Mouse (Mus musculus) kidney, embryonic 14.5 days (tissue): ENCODE data around the gene Kl. TPM values are rescaled to one million over a fixed set of nuclear protein-coding genes. Genes with fewer than 3 reads are reported as not detected.

Experiments used
- ATAC-seq: fragments of 200-750 bp; cut with Nextera tagmentation; 2 replicates; pipeline ENCODE4 v1.8.0; 2017; ENCODE audit warnings: moderate number of reproducible peaks, mild to moderate bottlenecking, moderate TSS enrichment, moderate library complexity; ENCODE audit not compliant: low FRiP score, low TSS enrichment
- H3K27ac ChIP-seq: fragments of 300-500 bp; sonication (generic); 2 replicates; pipeline ENCODE4 v1.5.1; 2014; ENCODE audit warnings: low read depth, mild to moderate bottlenecking, low read length, moderate library complexity, mixed read lengths
- H3K27me3 ChIP-seq: fragments of 300-500 bp; sonication (generic); 2 replicates; pipeline ENCODE4 v1.6.1; 2014; ENCODE audit warnings: mild to moderate bottlenecking, low read length; ENCODE audit not compliant: control insufficient read depth, insufficient read depth
- H3K36me3 ChIP-seq: fragments of 300-500 bp; sonication (generic); 2 replicates; pipeline ENCODE4 v1.6.1; 2014; ENCODE audit warnings: low read length, mixed read lengths; ENCODE audit not compliant: control insufficient read depth, insufficient read depth
- H3K4me1 ChIP-seq: fragments of 300-500 bp; sonication (generic); 2 replicates; pipeline ENCODE4 v1.6.1; 2014; ENCODE audit warnings: low read length, mixed read lengths; ENCODE audit not compliant: control insufficient read depth, insufficient read depth
- H3K4me2 ChIP-seq: fragments of 300-500 bp; sonication (generic); replicated peaks from 2 replicates; pipeline ENCODE4 v1.6.1; 2014; ENCODE audit warnings: low read depth, mild to moderate bottlenecking, low read length
- H3K4me3 ChIP-seq: fragments of 300-500 bp; sonication (generic); 2 replicates; pipeline ENCODE4 v1.5.1; 2014; ENCODE audit warnings: mild to moderate bottlenecking, low read length
- H3K9ac ChIP-seq: fragments of 300-500 bp; sonication (generic); 2 replicates; pipeline ENCODE4 v1.6.1; 2014; ENCODE audit warnings: low read depth, mild to moderate bottlenecking, low read length, moderate library complexity
- H3K9me3 ChIP-seq: fragments of 300-500 bp; sonication (generic); 2 replicates; pipeline ENCODE4 v1.6.1; 2016; ENCODE audit warnings: low read length; ENCODE audit not compliant: control insufficient read depth
- WGBS: fragments of 180-500 bp; shearing (Covaris S2); extraction: QIAGEN DNeasy Blood & Tissue Kit; methylation state at CpG from one replicate; pipeline ENCODE4 v1.1.7; 2014; 5-methylcytosine and 5-hydroxymethylcytosine counted together
- polyA plus RNA-seq: library from polyadenylated mRNA; unstranded; fragments of >200 nt; fragmentation: Nextera tagmentation; extraction: Ambion mirVana; gene quantifications from 2 replicates; pipeline ENCODE4 v1.2.1, GENCODE M21; 2014

Gene Kl
- polyA plus RNA-seq, 1 experiment from 2014 or later: 2.2 TPM

GRCm38 (mm10) chr5:150977383-150977958 lies 25.1 kb downstream of the Kl start:
- Histone ChIP-seq H3K4me1 (no peaks in the 10 kb centered on the region), H3K27me3 (no peaks in the 10 kb centered on the region), H3K27ac (no peak overlapping the region), H3K36me3 (no peaks in the 10 kb centered on the region), H3K4me3 (no peak overlapping the region), H3K9me3 (no peaks in the 10 kb centered on the region; the same call in 1 of the 2 replicates), H3K9ac (no peak overlapping the region), H3K4me2 (no peak overlapping the region)
- WGBS: 65% methylated on average over 14 of the region's 14 CpGs
- ATAC-seq: no peak

DNA sequence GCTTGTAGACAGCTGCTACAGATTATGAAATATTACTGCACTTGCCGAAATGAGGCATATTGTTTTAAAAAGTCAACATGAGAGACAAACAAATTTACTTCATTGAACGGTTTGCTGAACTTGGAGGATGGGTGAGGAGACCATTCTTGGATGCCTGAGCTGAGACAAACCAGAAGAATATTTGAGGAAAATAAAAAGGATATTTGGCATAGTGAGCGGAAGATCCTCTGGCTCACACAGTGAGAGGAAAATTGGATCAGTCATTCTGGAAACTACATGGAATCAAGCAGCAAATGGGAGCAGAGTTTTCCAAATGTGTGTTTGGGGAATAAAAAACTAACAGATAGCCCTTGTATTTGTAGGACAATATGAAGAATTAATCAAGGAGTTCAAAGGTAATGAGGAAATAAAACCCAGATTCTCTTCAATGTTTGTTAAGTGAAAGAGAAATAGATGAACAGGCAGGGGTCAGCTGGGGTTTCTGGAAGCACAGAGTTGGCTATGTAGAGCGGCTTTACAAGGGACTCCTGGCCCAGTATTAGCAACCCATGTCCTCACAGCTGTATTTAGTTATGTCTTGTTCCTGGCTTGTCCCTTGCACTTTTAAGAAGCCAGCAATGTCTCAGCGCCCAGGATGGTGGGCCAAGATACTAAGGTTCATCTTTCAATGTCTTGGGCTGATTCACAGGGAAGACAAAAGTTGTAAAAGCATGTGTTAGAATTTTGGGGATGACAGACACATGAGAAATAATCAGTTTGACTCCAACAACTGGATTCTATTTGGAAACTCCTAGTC lies 27.1 kb downstream of the Kl start:
- Histone ChIP-seq H3K36me3 (no peaks in the 10 kb centered on the region), H3K4me2 (no peak overlapping the region), H3K9ac (no peak overlapping the region), H3K27ac (no peak overlapping the region), H3K4me1 (no peaks in the 10 kb centered on the region), H3K27me3 (no peaks in the 10 kb centered on the region), H3K4me3 (no peak overlapping the region), H3K9me3 (no peaks in the 10 kb centered on the region; the same call in 1 of the 2 replicates)
- WGBS: 83% methylated on average over 5 of the region's 5 CpGs
- no peak for ATAC-seq

GRCm38 (mm10) chr5:150982082-150982481 lies 29.7 kb downstream of the Kl start:
- no peaks in the 10 kb centered on the region; the same call in 1 of the 2 replicates for H3K9me3 ChIP-seq

GRCm38 (mm10) chr5:150994096-150994495 lies 41.7 kb downstream of the Kl start:
- H3K36me3 ChIP-seq: no peaks in the 10 kb centered on the region
- no peaks in the 10 kb centered on the region for H3K9me3 ChIP-seq
- H3K4me1 ChIP-seq: no peaks in the 10 kb centered on the region
- 87% methylated on average over 7 of the region's 7 CpGs for WGBS
- no peaks in the 10 kb centered on the region for H3K27me3 ChIP-seq
- H3K4me3 ChIP-seq: no peak overlapping the region
- H3K9ac ChIP-seq: no peak overlapping the region
- no peak overlapping the region for H3K27ac ChIP-seq
- no peak overlapping the region for H3K4me2 ChIP-seq
- ATAC-seq: no peak

More at GRCm38 (mm10) chr5:150982082-150982481, 29.7 kb downstream of the Kl start:
- H3K4me1 ChIP-seq: no peaks in the 10 kb centered on the region
- no peak overlapping the region for H3K9ac ChIP-seq
- no peaks in the 10 kb centered on the region for H3K27me3 ChIP-seq
- ATAC-seq: no peak
- 94% methylated on average over 2 of the region's 2 CpGs for WGBS
- H3K4me3 ChIP-seq: no peak overlapping the region
- no peak overlapping the region for H3K27ac ChIP-seq
- H3K36me3 ChIP-seq: no peaks in the 10 kb centered on the region
- no peak overlapping the region for H3K4me2 ChIP-seq

- no peaks in the 10 kb centered on the region for H3K9me3 ChIP-seq
- H3K4me3 ChIP-seq: no peak overlapping the region
- H3K4me2 ChIP-seq: no peak overlapping the region
- H3K4me1 ChIP-seq: no peaks in the 10 kb centered on the region
- no peak overlapping the region for H3K27ac ChIP-seq
- no peak overlapping the region for H3K9ac ChIP-seq
- WGBS: 51% methylated on average over 2 of the region's 2 CpGs
- ATAC-seq: no peak
- H3K36me3 ChIP-seq: no peaks in the 10 kb centered on the region
- no peaks in the 10 kb centered on the region for H3K27me3 ChIP-seq
Observed at GRCm38 (mm10) chr5:150996586-150996985, 44.2 kb downstream of the Kl start.

GRCm38 (mm10) chr5:151001111-151001510 lies 48.7 kb downstream of the Kl start:
- H3K27me3 ChIP-seq: no peaks in the 10 kb centered on the region
- ATAC-seq: no peak
- no peaks in the 10 kb centered on the region for H3K36me3 ChIP-seq
- H3K27ac ChIP-seq: no peak overlapping the region
- H3K9me3 ChIP-seq: no peaks in the 10 kb centered on the region
- H3K4me1 ChIP-seq: no peaks in the 10 kb centered on the region
- no peak overlapping the region for H3K4me2 ChIP-seq
- H3K4me3 ChIP-seq: no peak overlapping the region
- WGBS: 92% methylated on average over 7 of the region's 7 CpGs
- H3K9ac ChIP-seq: no peak overlapping the region

- ATAC-seq: no peak
- Histone ChIP-seq H3K36me3 (no peaks in the 10 kb centered on the region), H3K4me2 (no peak overlapping the region), H3K27ac (no peak overlapping the region), H3K9ac (no peak overlapping the region), H3K27me3 (no peaks in the 10 kb centered on the region), H3K9me3 (no peaks in the 10 kb centered on the region), H3K4me3 (no peak overlapping the region), H3K4me1 (no peaks in the 10 kb centered on the region)
- 91% methylated on average over 4 of the region's 4 CpGs for WGBS
Observed at GRCm38 (mm10) chr5:151002051-151002450, 49.6 kb downstream of the Kl start.

- H3K27me3 ChIP-seq: no peaks in the 10 kb centered on the region
- H3K9me3 ChIP-seq: no peaks in the 10 kb centered on the region
- H3K4me3 ChIP-seq: no peak overlapping the region
- no peak overlapping the region for H3K9ac ChIP-seq
- ATAC-seq: no peak
- H3K4me2 ChIP-seq: no peak overlapping the region
- WGBS: 65% methylated on average over 1 of the region's 1 CpGs
- no peaks in the 10 kb centered on the region for H3K36me3 ChIP-seq
- no peak overlapping the region for H3K27ac ChIP-seq
- H3K4me1 ChIP-seq: no peaks in the 10 kb centered on the region
Observed at GRCm38 (mm10) chr5:151004216-151004755, 51.9 kb downstream of the Kl start.

- Histone ChIP-seq H3K36me3 (no peaks in the 10 kb centered on the region), H3K4me2 (no peak overlapping the region), H3K27ac (no peak overlapping the region), H3K9me3 (peaks cover 13% of the 10 kb centered on the region; the same call in 1 of the 2 replicates), H3K4me1 (no peaks in the 10 kb centered on the region), H3K27me3 (no peaks in the 10 kb centered on the region), H3K9ac (no peak overlapping the region), H3K4me3 (no peak overlapping the region)
- 76% methylated on average over 5 of the region's 5 CpGs for WGBS
- ATAC-seq: no peak
Observed at GRCm38 (mm10) chr5:151018450-151018849, 66.0 kb downstream of the Kl start.
